Mouse (Mus musculus): ENCODE results near the gene Tlr4. TPM values are rescaled to one million over a fixed set of nuclear protein-coding genes. Genes with fewer than 3 reads are reported as not detected.

Tlr4 gene
- polyA plus RNA-seq, 1 experiment from 2014 or later = 0.64 TPM

DNA sequence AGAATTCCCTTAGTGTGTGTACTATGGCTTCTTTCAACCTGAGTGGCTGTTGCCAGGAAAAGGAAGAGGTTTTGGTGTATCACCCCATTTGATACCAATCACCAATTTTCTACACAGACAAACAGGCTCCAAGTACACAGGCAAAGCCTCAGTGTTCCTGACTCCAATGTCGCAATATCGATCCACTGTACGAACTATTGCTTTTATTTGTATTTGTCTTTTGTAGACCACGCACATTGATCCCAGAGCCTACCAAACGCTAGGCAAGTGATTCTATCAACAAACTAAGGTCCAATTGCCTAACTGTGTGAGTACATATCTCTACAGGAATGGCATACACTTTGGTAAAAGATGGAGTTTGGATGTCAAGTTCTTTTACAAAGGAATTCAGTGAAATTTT lies 55.9 kb downstream of the Tlr4 start:
- no peak overlapping the region for H3K27ac ChIP-seq (ENCODE audit: low read depth, low read length)
- 90% methylated on average over 5 of the region's 5 CpGs for WGBS
- H3K4me3 ChIP-seq (ENCODE audit: low read depth, low read length) = no peak overlapping the region
- no peak for ATAC-seq
- H3K9ac ChIP-seq (ENCODE audit: low read depth, low read length) = no peak overlapping the region
- no peaks in the 10 kb centered on the region for H3K36me3 ChIP-seq (ENCODE audit: control insufficient read depth, insufficient read depth)
- no peak overlapping the region for H3K4me2 ChIP-seq (replicated peaks; ENCODE audit: low read depth)
- TF ChIP-seq CTCF (IDR thresholded peaks at IDR 0.05; ENCODE audit: low read depth) = no peak
- no peaks in the 10 kb centered on the region for H3K27me3 ChIP-seq (replicated peaks; ENCODE audit: control insufficient read depth, insufficient read depth, low read length)
- H3K9me3 ChIP-seq (ENCODE audit: control insufficient read depth) = no peaks in the 10 kb centered on the region
- no peaks in the 10 kb centered on the region for H3K4me1 ChIP-seq (replicated peaks; ENCODE audit: control insufficient read depth, insufficient read depth, low read length)

DNA sequence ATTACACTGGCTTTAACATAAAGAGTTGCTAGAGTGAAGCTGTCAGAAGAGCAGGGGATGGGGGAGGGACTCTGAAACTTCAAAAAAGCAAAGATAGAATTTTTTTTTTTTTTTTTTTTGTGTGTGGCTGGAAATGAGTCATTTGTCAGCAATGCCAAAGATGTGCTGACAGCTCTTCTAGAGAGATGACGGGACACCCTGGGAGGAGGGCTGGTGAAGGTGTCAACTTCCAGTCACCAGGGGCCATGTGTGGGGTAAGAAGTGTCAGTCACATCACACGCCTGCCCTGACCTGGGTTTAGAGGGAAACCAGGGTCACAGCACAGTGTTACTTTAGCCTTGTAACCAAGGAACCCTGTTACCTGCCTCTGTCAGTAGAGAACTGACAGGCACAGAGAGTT lies 67.2 kb downstream of the Tlr4 start:
- H3K27me3 ChIP-seq (replicated peaks; ENCODE audit: control insufficient read depth, insufficient read depth, low read length) = no peaks in the 10 kb centered on the region
- no peak overlapping the region for H3K4me2 ChIP-seq (replicated peaks; ENCODE audit: low read depth)
- H3K9ac ChIP-seq (ENCODE audit: low read depth, low read length) = no peak overlapping the region
- no peak overlapping the region for H3K4me3 ChIP-seq (ENCODE audit: low read depth, low read length)
- ATAC-seq = no peak
- H3K9me3 ChIP-seq (ENCODE audit: control insufficient read depth) = no peaks in the 10 kb centered on the region
- H3K4me1 ChIP-seq (replicated peaks; ENCODE audit: control insufficient read depth, insufficient read depth, low read length) = no peaks in the 10 kb centered on the region
- no peak overlapping the region for H3K27ac ChIP-seq (ENCODE audit: low read depth, low read length)
- 56% methylated on average over 2 of the region's 2 CpGs for WGBS
- no peaks in the 10 kb centered on the region for H3K36me3 ChIP-seq (ENCODE audit: control insufficient read depth, insufficient read depth)
- TF ChIP-seq CTCF (IDR thresholded peaks at IDR 0.05; ENCODE audit: low read depth) = no peak

DNA sequence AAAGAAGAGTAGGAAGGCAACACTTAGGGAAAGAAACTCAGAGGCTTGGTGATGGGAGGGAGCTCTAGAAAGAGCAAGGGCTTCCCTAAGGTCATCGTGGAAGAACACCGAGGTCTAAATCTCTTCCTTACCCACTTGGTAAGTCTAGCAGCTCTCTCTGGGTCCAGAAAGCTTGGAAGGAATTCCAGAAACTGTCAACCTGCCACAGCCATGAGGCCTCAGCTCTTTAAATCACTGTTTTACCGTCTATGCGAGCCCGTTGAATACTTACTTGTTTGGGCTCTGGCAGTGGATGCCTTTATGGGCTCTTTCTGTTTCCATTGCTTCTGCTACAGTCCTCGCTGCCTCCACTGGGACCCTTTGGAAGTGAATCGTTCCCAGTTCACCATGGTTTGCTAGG lies 67.6 kb downstream of the Tlr4 start:
- Histone ChIP-seq H3K9me3 (ENCODE audit: control insufficient read depth) (no peaks in the 10 kb centered on the region), H3K4me3 (ENCODE audit: low read depth, low read length) (no peak overlapping the region), H3K4me1 (replicated peaks; ENCODE audit: control insufficient read depth, insufficient read depth, low read length) (no peaks in the 10 kb centered on the region), H3K27ac (ENCODE audit: low read depth, low read length) (no peak overlapping the region), H3K36me3 (ENCODE audit: control insufficient read depth, insufficient read depth) (no peaks in the 10 kb centered on the region), H3K27me3 (replicated peaks; ENCODE audit: control insufficient read depth, insufficient read depth, low read length) (no peaks in the 10 kb centered on the region), H3K9ac (ENCODE audit: low read depth, low read length) (no peak overlapping the region), H3K4me2 (replicated peaks; ENCODE audit: low read depth) (no peak overlapping the region)
- no peak for ATAC-seq
- WGBS = 77% methylated on average over 7 of the region's 7 CpGs
- TF ChIP-seq CTCF (IDR thresholded peaks at IDR 0.05; ENCODE audit: low read depth) = no peak

- H3K4me2 ChIP-seq (replicated peaks; ENCODE audit: low read depth) = no peak overlapping the region
- H3K36me3 ChIP-seq (ENCODE audit: control insufficient read depth, insufficient read depth) = no peaks in the 10 kb centered on the region
- no peak for TF ChIP-seq CTCF (IDR thresholded peaks at IDR 0.05; ENCODE audit: low read depth)
- no peak for ATAC-seq
- H3K27me3 ChIP-seq (replicated peaks; ENCODE audit: control insufficient read depth, insufficient read depth, low read length) = no peaks in the 10 kb centered on the region
- no peak overlapping the region for H3K27ac ChIP-seq (ENCODE audit: low read depth, low read length)
- no peak overlapping the region for H3K4me3 ChIP-seq (ENCODE audit: low read depth, low read length)
- no peaks in the 10 kb centered on the region for H3K9me3 ChIP-seq (ENCODE audit: control insufficient read depth)
- H3K9ac ChIP-seq (ENCODE audit: low read depth, low read length) = no peak overlapping the region
- H3K4me1 ChIP-seq (replicated peaks; ENCODE audit: control insufficient read depth, insufficient read depth, low read length) = no peaks in the 10 kb centered on the region
Measured at GRCm38 (mm10) chr4:66900126-66900525, 72.7 kb downstream of the Tlr4 start.

DNA sequence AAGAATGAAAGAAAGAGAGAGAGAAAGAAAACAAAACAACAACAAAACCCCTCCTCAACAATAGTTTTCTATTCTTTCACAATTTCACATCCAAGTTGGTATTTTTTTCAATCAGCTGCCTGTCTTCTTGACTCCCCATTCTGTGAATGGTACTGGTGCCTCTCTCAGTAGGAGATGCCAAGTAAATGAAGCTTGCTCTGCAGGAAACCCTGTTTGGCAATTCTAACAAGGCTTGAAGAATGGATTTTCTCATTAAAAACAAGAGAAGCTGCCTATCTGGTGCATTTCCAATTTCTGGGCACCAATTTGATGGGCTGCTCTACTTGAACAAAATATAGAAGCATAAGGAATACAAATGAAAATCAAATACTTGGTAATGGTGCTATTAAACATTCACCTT lies 74.1 kb downstream of the Tlr4 start:
- Histone ChIP-seq H3K4me2 (replicated peaks; ENCODE audit: low read depth) (no peak overlapping the region), H3K9me3 (ENCODE audit: control insufficient read depth) (no peaks in the 10 kb centered on the region), H3K9ac (ENCODE audit: low read depth, low read length) (no peak overlapping the region), H3K36me3 (ENCODE audit: control insufficient read depth, insufficient read depth) (no peaks in the 10 kb centered on the region), H3K27ac (ENCODE audit: low read depth, low read length) (no peak overlapping the region), H3K27me3 (replicated peaks; ENCODE audit: control insufficient read depth, insufficient read depth, low read length) (no peaks in the 10 kb centered on the region), H3K4me3 (ENCODE audit: low read depth, low read length) (no peak overlapping the region), H3K4me1 (replicated peaks; ENCODE audit: control insufficient read depth, insufficient read depth, low read length) (no peaks in the 10 kb centered on the region)
- ATAC-seq = no peak
- TF ChIP-seq CTCF (IDR thresholded peaks at IDR 0.05; ENCODE audit: low read depth) = no peak

GRCm38 (mm10) chr4:66908376-66908775 lies 81.0 kb downstream of the Tlr4 start:
- peak; percentile 60 for ATAC-seq
- no peak overlapping the region for H3K4me3 ChIP-seq (ENCODE audit: low read depth, low read length)
- 0 out of 2 replicates have a peak, but pooled peaks cover 2% of the 10 kb centered on the region for H3K9me3 ChIP-seq (ENCODE audit: control insufficient read depth)
- H3K4me2 ChIP-seq (replicated peaks; ENCODE audit: low read depth) = no peak overlapping the region
- H3K4me1 ChIP-seq (replicated peaks; ENCODE audit: control insufficient read depth, insufficient read depth, low read length) = no peaks in the 10 kb centered on the region
- no peak overlapping the region for H3K27ac ChIP-seq (ENCODE audit: low read depth, low read length)
- no peaks in the 10 kb centered on the region for H3K27me3 ChIP-seq (replicated peaks; ENCODE audit: control insufficient read depth, insufficient read depth, low read length)
- H3K9ac ChIP-seq (ENCODE audit: low read depth, low read length) = no peak overlapping the region
- no peak for TF ChIP-seq CTCF (IDR thresholded peaks at IDR 0.05; ENCODE audit: low read depth)
- H3K36me3 ChIP-seq (ENCODE audit: control insufficient read depth, insufficient read depth) = no peaks in the 10 kb centered on the region

- H3K4me1 ChIP-seq (replicated peaks; ENCODE audit: control insufficient read depth, insufficient read depth, low read length) = no peaks in the 10 kb centered on the region
- TF ChIP-seq CTCF (IDR thresholded peaks at IDR 0.05; ENCODE audit: low read depth) = no peak
- H3K4me3 ChIP-seq (ENCODE audit: low read depth, low read length) = no peak overlapping the region
- no peak overlapping the region for H3K4me2 ChIP-seq (replicated peaks; ENCODE audit: low read depth)
- no peaks in the 10 kb centered on the region for H3K9me3 ChIP-seq (ENCODE audit: control insufficient read depth)
- WGBS = 70% methylated on average over 3 of the region's 3 CpGs
- ATAC-seq = no peak
- no peaks in the 10 kb centered on the region for H3K36me3 ChIP-seq (ENCODE audit: control insufficient read depth, insufficient read depth)
- H3K9ac ChIP-seq (ENCODE audit: low read depth, low read length) = no peak overlapping the region
- no peaks in the 10 kb centered on the region for H3K27me3 ChIP-seq (replicated peaks; ENCODE audit: control insufficient read depth, insufficient read depth, low read length)
- no peak overlapping the region for H3K27ac ChIP-seq (ENCODE audit: low read depth, low read length)
Measured at GRCm38 (mm10) chr4:66919630-66920372, 92.4 kb downstream of the Tlr4 start.
